Mouse (Mus musculus) spleen, adult 2 months (tissue): Measurements from ENCODE around the gene Prkce.

Source experiments
- CTCF ChIP-seq: fragments of 200-500 bp; IDR thresholded peaks from 2 replicates; pipeline ENCODE4 v1.5.1; 2011; ENCODE audit warnings: mild to moderate bottlenecking, inconsistent platforms; ENCODE audit not compliant: insufficient read depth, insufficient read length, insufficient replicate concordance; ENCODE audit errors: extremely low read depth
- POLR2A ChIP-seq: fragments of 200-500 bp; IDR thresholded peaks from 2 replicates; pipeline ENCODE4 v1.6.1; 2011; ENCODE audit warnings: low read depth, low read length, inconsistent platforms

- TF ChIP-seq POLR2A (no peak), CTCF (no peak)
Measured at GRCm38 (mm10) chr17:86412141-86412540, 244.6 kb downstream of the Prkce start.
